In the genomic region with DNA sequence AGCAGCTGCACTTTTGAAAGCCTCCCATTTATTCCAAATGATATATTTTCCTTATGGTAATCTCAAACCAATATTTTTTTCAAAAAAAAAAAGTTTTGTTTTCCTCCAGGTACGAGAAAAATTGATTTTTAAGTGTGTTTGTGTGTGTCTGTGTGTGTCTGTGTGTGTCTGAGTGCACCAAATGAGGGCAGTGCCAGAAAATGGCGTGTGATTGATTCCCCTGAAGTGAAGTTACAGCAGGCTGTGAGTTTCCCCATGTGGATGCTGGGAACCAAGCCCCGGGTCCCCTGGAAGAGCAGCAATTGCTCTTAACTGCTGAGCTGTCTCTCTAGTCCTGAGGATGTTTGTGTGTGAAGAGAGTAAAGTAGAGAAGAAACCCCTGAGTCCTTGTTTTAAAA, we compare ENCODE assay signal across 10 mouse cellular contexts. TPM values are rescaled to one million over a fixed set of nuclear protein-coding genes. Genes with fewer than 3 reads are reported as not detected.
A peak's percentile ranks its signal among the peaks of the same experiment; 100 is the strongest.
DNase-seq lines count a peak whose midpoint lies in the region; ATAC-seq and TF ChIP-seq lines count a peak whose summit lies in the region.
"Had no signal": no experiment of that assay in that cellular context is flagged by ENCODE, and none has a peak within 500 bp of the region (broad histone marks: within the 10 kb centered on the region; RNA-seq: fewer than 3 reads in every experiment).

No protein-coding gene starts in this region.

- H3K27ac ChIP-seq in forebrain, embryonic 14.5 days (ENCODE audit: low read depth, low read length): no peak overlapping the region
- peak overlapping the region; percentile 80; the same call in 1 of the 2 replicates for H3K27ac ChIP-seq in liver, embryonic 15.5 days (replicated peaks)

- WGBS in forebrain, embryonic 14.5 days: 9% methylated on average over 3 of the region's 3 CpGs
- WGBS in liver, embryonic 15.5 days (ENCODE audit: insufficient replicate concordance): 12% methylated on average over 3 of the region's 3 CpGs

- peak overlapping the region; percentile 99 for H3K9ac ChIP-seq in forebrain, embryonic 14.5 days (ENCODE audit: low read length)
- H3K9ac ChIP-seq in liver, embryonic 15.5 days: peak overlapping the region; percentile 81

- no peaks in the 10 kb centered on the region for H3K27me3 ChIP-seq in erythroblast, embryonic 14.5 days (ENCODE audit: control insufficient read depth)
- no peaks in the 10 kb centered on the region for H3K27me3 ChIP-seq in C2C12 (ENCODE audit: control insufficient read depth, insufficient read depth, insufficient read length)
- no peaks in the 10 kb centered on the region for H3K27me3 ChIP-seq in forebrain, embryonic 14.5 days (replicated peaks; ENCODE audit: control insufficient read depth, insufficient read depth, low read length)
- no peaks in the 10 kb centered on the region for H3K27me3 ChIP-seq in liver, embryonic 15.5 days

- peak overlapping the region; percentile 73 for H3K4me3 ChIP-seq in erythroblast, embryonic 14.5 days (replicated peaks)
- H3K4me3 ChIP-seq in C2C12 (ENCODE audit: insufficient read depth, poor library complexity, severe bottlenecking): peak overlapping the region; percentile 46
- peak overlapping the region; percentile 78 for H3K4me3 ChIP-seq in forebrain, embryonic 14.5 days (ENCODE audit: low read depth, low read length)
- H3K4me3 ChIP-seq in liver, embryonic 15.5 days (replicated peaks): peak overlapping the region; percentile 81

- H3K36me3 ChIP-seq in erythroblast, embryonic 14.5 days (ENCODE audit: control insufficient read depth): no peaks in the 10 kb centered on the region; the same call in 1 of the 2 replicates
- H3K36me3 ChIP-seq in C2C12 (ENCODE audit: control insufficient read depth, insufficient read depth): no peaks in the 10 kb centered on the region
- no peaks in the 10 kb centered on the region for H3K36me3 ChIP-seq in forebrain, embryonic 14.5 days (ENCODE audit: control insufficient read depth, insufficient read depth, low read length)
- no peaks in the 10 kb centered on the region for H3K36me3 ChIP-seq in liver, embryonic 15.5 days (replicated peaks)

- H3K79me3 ChIP-seq in C2C12 (ENCODE audit: low read depth): peaks cover 6% of the 10 kb centered on the region

- TF ChIP-seq CTCF in C2C12 (IDR thresholded peaks at IDR 0.05; ENCODE audit: control insufficient read depth, insufficient read depth, insufficient read length): no peak

- peak overlapping the region; percentile 75 for H3K4me2 ChIP-seq in forebrain, embryonic 14.5 days (ENCODE audit: low read length)
- peak overlapping the region; percentile 84 for H3K4me2 ChIP-seq in liver, embryonic 15.5 days

- H3K4me1 ChIP-seq in erythroblast, embryonic 14.5 days (ENCODE audit: control insufficient read depth): peaks cover 34% of the 10 kb centered on the region
- H3K4me1 ChIP-seq in forebrain, embryonic 14.5 days (ENCODE audit: control insufficient read depth, insufficient read depth, low read length): peaks cover 19% of the 10 kb centered on the region
- peaks cover 25% of the 10 kb centered on the region for H3K4me1 ChIP-seq in liver, embryonic 15.5 days (replicated peaks)

- no peak for ATAC-seq in erythroblast, adult 5-6 weeks (replicated peaks; ENCODE audit: low FRiP score, poor library complexity, severe bottlenecking)
- ATAC-seq in forebrain, embryonic 14.5 days: no peak
- no peak for ATAC-seq in liver, embryonic 15.5 days (ENCODE audit: insufficient read depth)

- H3K9me3 ChIP-seq in erythroblast, embryonic 14.5 days (ENCODE audit: control insufficient read depth, low read length): no peaks in the 10 kb centered on the region
- H3K9me3 ChIP-seq in forebrain, embryonic 14.5 days (replicated peaks; ENCODE audit: control insufficient read depth, low read length): no peaks in the 10 kb centered on the region
- H3K9me3 ChIP-seq in liver, embryonic 15.5 days (replicated peaks): no peaks in the 10 kb centered on the region

- DNase-seq in forebrain, embryonic 14.5 days (ENCODE audit: low spot score): no peak
- DNase-seq in adipocyte (ENCODE audit: low spot score): no peak
- DNase-seq in adrenal gland, adult 8-10 months: no peak
- DNase-seq in kidney, postnatal 36 days: no peak
- DNase-seq: thymus, postnatal 4 days had no signal

- H3K79me2 ChIP-seq in C2C12 (ENCODE audit: control insufficient read depth, insufficient read depth): peaks cover 22% of the 10 kb centered on the region

- H3ac ChIP-seq in C2C12 (ENCODE audit: control insufficient read depth, insufficient read length, low read depth): no peak overlapping the region

TF ChIP-seq in C2C12, 6 proteins besides CTCF, POLR2A, EP300 and RAD21:
- TF ChIP-seq MYOG (IDR thresholded peaks at IDR 0.05; ENCODE audit: control insufficient read depth, extremely low read depth, insufficient read length) (no peak), CEBPB (IDR thresholded peaks at IDR 0.05; ENCODE audit: low read depth) (no peak), FOSL1 (IDR thresholded peaks at IDR 0.05; ENCODE audit: insufficient read depth, low read length, poor library complexity, severe bottlenecking) (no peak), MAX (IDR thresholded peaks at IDR 0.05) (no peak), USF1 (IDR thresholded peaks at IDR 0.05; ENCODE audit: low read depth) (no peak), MYOD1 (IDR thresholded peaks at IDR 0.05; ENCODE audit: control insufficient read depth, insufficient read length, low read depth) (no peak)

RNA-seq across cellular contexts. Expression of a gene that starts 0.8 kb away (rescaled TPM):
- polyA plus RNA-seq in erythroblast, embryonic 14.5 days (2012): 0.01 and 0.03 TPM in 2 replicates
- total RNA-seq in erythroblast, adult 5-6 weeks (2015; ENCODE audit: low replicate concordance): 1.3 and 4.4 TPM in 2 replicates
- total RNA-seq in erythroblast, adult 5-6 weeks (2017; ENCODE audit: low replicate concordance): 1.6 and 5.9 TPM in 2 replicates
- 0.88 TPM for polyA plus RNA-seq in C2C12 (2012; fragmentation: generic; extraction: Trizol)
- 12.5 and 19.7 TPM in 2 replicates for polyA plus RNA-seq in forebrain, embryonic 14.5 days (2014; fragmentation: Nextera tagmentation; extraction: Ambion mirVana)
- polyA plus RNA-seq in liver, embryonic 15.5 days (2015; fragmentation: Nextera tagmentation; extraction: Ambion mirVana): 3.7 and 3.8 TPM in 2 replicates
- total RNA-seq in adrenal gland, adult 8-10 months (2022): 10 to 100 TPM in 2 of 4 experiments, 1 to 10 TPM in 2; 5.4 to 11.9 (median 9.6) TPM

RNA-seq across cellular contexts. Expression of a gene that starts 3.9 kb away (rescaled TPM):
- polyA plus RNA-seq in erythroblast, embryonic 14.5 days (2012): 0.05 and 0.06 TPM in 2 replicates
- total RNA-seq in erythroblast, adult 5-6 weeks (2015; ENCODE audit: low replicate concordance): 6.3 and 17.1 TPM in 2 replicates
- 14.3 and 20.9 TPM in 2 replicates for total RNA-seq in erythroblast, adult 5-6 weeks (2017; ENCODE audit: low replicate concordance)
- polyA plus RNA-seq in C2C12 (2012; fragmentation: generic; extraction: Trizol): 4.9 TPM
- polyA plus RNA-seq in forebrain, embryonic 14.5 days (2014; fragmentation: Nextera tagmentation; extraction: Ambion mirVana): 122 and 144 TPM in 2 replicates
- 12.6 and 14.3 TPM in 2 replicates for polyA plus RNA-seq in liver, embryonic 15.5 days (2015; fragmentation: Nextera tagmentation; extraction: Ambion mirVana)
- total RNA-seq in adrenal gland, adult 8-10 months (2022): 10 to 100 TPM; 17.7 to 29.5 (median 25.2) TPM

RNA-seq across cellular contexts. Expression of a gene that starts 59.0 kb away (rescaled TPM):
- not detected in 2 replicates for polyA plus RNA-seq in erythroblast, embryonic 14.5 days (2012)
- total RNA-seq in erythroblast, adult 5-6 weeks (2015; ENCODE audit: low replicate concordance): not detected in 2 replicates
- not detected in 2 replicates for total RNA-seq in erythroblast, adult 5-6 weeks (2017; ENCODE audit: low replicate concordance)
- not detected for polyA plus RNA-seq in C2C12 (2012; fragmentation: generic; extraction: Trizol)
- polyA plus RNA-seq in forebrain, embryonic 14.5 days (2014; fragmentation: Nextera tagmentation; extraction: Ambion mirVana): not detected in 2 replicates
- polyA plus RNA-seq in liver, embryonic 15.5 days (2015; fragmentation: Nextera tagmentation; extraction: Ambion mirVana): not detected in 2 replicates
- not detected for total RNA-seq in adrenal gland, adult 8-10 months (2022)
- polyA plus RNA-seq: gonadal fat pad, adult 2 months had no signal
